Mouse (Mus musculus) forebrain, embryonic 12.5 days (tissue): ENCODE results near the gene Clip3. TPM values are rescaled to one million over a fixed set of nuclear protein-coding genes. Genes with fewer than 3 reads are reported as not detected.
A peak's percentile ranks its signal among the peaks of the same experiment; 100 is the strongest.

Source experiments
- ATAC-seq: fragments of 200-750 bp; cut with Nextera tagmentation; 2 replicates; pipeline ENCODE4 v1.8.0; 2017; ENCODE audit warnings: moderate TSS enrichment; ENCODE audit not compliant: low FRiP score
- H3K27ac ChIP-seq: fragments of 300-500 bp; sonication (generic); 2 replicates; pipeline ENCODE4 v1.5.1; 2016; ENCODE audit warnings: mild to moderate bottlenecking
- H3K27me3 ChIP-seq: fragments of 300-500 bp; sonication (generic); 2 replicates; pipeline ENCODE4 v1.6.1; 2016; ENCODE audit warnings: mild to moderate bottlenecking
- H3K36me3 ChIP-seq: fragments of 300-500 bp; sonication (generic); replicated peaks from 2 replicates; pipeline ENCODE4 v1.6.1; 2016; ENCODE audit warnings: mild to moderate bottlenecking
- H3K4me1 ChIP-seq: fragments of 300-500 bp; sonication (generic); 2 replicates; pipeline ENCODE4 v1.6.1; 2016
- H3K4me2 ChIP-seq: fragments of 300-500 bp; sonication (generic); 2 replicates; pipeline ENCODE4 v1.6.1; 2016; ENCODE audit warnings: mild to moderate bottlenecking, moderate library complexity
- H3K4me3 ChIP-seq: fragments of 300-500 bp; sonication (generic); replicated peaks from 2 replicates; pipeline ENCODE4 v1.5.1; 2016; ENCODE audit warnings: mild to moderate bottlenecking
- H3K9ac ChIP-seq: fragments of 300-500 bp; sonication (generic); 2 replicates; pipeline ENCODE4 v1.6.1; 2016; ENCODE audit warnings: mild to moderate bottlenecking
- H3K9me3 ChIP-seq: fragments of 300-500 bp; sonication (generic); 2 replicates; pipeline ENCODE4 v1.6.1; 2016
- WGBS: fragments of 180-500 bp; shearing (Covaris S2); methylation state at CpG from one replicate; pipeline ENCODE4 v1.1.7; 2016; 5-methylcytosine and 5-hydroxymethylcytosine counted together
- polyA plus RNA-seq: library from polyadenylated mRNA; unstranded; fragments of >200 nt; fragmentation: Nextera tagmentation; extraction: Ambion mirVana; gene quantifications from 2 replicates; pipeline ENCODE4 v1.2.1, GENCODE M21; 2016

The Clip3 gene
- polyA plus RNA-seq, 1 experiment from 2014 or later: 77.2 TPM

DNA sequence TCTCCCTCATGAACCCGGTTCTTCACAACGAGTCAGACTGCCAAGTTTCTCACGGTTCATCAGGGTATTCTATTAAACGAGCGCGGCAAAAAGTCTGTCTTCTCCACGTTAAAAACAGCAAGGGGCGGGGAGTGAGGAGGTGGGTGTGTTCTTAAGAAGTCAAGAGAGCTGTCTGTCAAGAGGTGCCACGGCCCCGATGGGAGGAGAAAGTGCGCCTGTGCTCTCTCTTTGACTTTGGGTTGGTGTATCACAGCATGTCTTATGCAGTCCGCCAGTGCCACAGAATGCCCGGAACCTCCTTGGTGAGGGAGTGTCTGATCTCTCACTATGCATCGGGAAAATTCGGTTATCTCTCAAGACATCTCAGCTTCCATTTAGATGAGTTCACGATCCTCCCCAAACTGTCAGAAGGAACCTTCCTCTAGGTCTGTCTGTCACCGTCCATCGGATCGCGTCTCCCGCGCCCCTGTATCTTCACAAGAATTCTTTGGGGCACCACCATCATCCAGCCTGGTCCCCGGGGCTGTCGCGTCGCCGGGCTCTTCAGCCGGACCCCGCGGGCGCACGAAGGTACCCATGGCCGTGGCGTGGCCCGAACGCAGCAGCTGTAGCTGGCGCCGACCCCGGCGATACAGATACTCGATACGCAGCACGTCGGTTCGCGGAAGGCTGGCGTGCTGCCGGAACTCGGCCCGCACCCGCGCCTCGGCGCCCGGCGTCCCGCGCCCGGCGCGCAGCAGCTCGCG lies 30.2 kb downstream of the Clip3 start, which contains the start of gene E130208F15Rik:
E130208F15Rik (plus strand) TSS at position 202 of the 746 bp plus-strand sequence.
- Histone ChIP-seq H3K27me3 (0 out of 2 replicates have a peak, but pooled peaks cover 5% of the 10 kb centered on the region), H3K9me3 (peaks cover 4% of the 10 kb centered on the region; the same call in 1 of the 2 replicates), H3K36me3 (no peaks in the 10 kb centered on the region), H3K4me1 (peaks cover 17% of the 10 kb centered on the region), H3K4me2 (peak within 1 kb of the TSS; percentile 89), H3K27ac (peak within 1 kb of the TSS; percentile 85), H3K4me3 (peak within 1 kb of the TSS; percentile 78), H3K9ac (peak within 1 kb of the TSS; percentile 83)
- peak; percentile 63 for ATAC-seq
- 1% methylated on average over 63 of the region's 63 CpGs for WGBS

DNA sequence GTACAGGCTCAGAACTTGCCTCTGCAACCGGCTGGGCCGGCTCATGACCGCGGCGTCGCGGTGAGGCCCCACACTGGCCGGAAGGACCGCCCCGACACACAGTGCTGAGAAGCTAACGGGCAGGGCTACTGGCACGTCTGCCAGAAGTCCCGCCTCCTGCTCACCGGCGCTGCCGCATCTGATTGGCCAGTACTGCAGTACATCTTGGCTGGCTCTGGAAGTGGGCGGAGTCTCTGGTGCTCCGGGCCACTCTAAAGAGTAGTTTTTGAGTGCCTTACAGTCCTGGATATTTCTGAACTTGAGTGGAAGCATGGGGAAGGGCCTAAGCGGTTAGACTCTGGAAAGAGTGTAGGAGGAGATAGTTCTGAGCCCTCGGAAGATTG lies 30.7 kb downstream of the Clip3 start:
- Histone ChIP-seq H3K27me3 (peaks cover 8% of the 10 kb centered on the region; the same call in 1 of the 2 replicates), H3K9ac (peak overlapping the region; percentile 83), H3K9me3 (peaks cover 4% of the 10 kb centered on the region; the same call in 1 of the 2 replicates), H3K36me3 (no peaks in the 10 kb centered on the region), H3K27ac (peak overlapping the region; percentile 85), H3K4me1 (peaks cover 17% of the 10 kb centered on the region), H3K4me3 (peak overlapping the region; percentile 78), H3K4me2 (peak overlapping the region; percentile 89)
- peak; percentile 99 for ATAC-seq
- under 1% methylated on average over 20 of the region's 20 CpGs for WGBS

DNA sequence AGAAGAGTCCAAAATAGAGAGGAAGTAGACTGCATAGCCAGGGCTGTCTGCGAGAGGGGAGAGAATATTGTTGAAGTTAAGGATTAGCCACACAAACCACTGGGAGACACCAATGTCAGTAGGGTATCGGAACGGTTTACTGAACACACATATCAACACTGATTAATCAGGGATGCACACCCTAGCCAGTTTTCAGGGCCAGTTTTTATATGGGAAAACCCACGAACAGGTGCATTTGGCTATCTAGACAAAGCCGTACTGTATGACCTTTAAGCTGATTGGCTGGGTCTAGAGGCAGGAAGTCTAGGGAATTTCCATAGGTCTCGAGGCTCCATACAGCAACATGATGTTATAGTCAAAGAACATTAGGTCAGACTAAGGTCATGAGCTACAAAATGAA lies 31.3 kb downstream of the Clip3 start:
- Histone ChIP-seq H3K4me2 (peak overlapping the region; percentile 89), H3K9me3 (peaks cover 4% of the 10 kb centered on the region; the same call in 1 of the 2 replicates), H3K27me3 (peaks cover 10% of the 10 kb centered on the region; the same call in 1 of the 2 replicates), H3K4me1 (peaks cover 17% of the 10 kb centered on the region), H3K9ac (peak overlapping the region; percentile 83), H3K4me3 (peak overlapping the region; percentile 78), H3K36me3 (no peaks in the 10 kb centered on the region), H3K27ac (peak overlapping the region; percentile 85; the same call in 1 of the 2 replicates)
- ATAC-seq: no peak
- 35% methylated on average over 6 of the region's 6 CpGs for WGBS

- peak within 1 kb of the TSS; percentile 78 for H3K4me3 ChIP-seq
- peaks cover 4% of the 10 kb centered on the region; the same call in 1 of the 2 replicates for H3K9me3 ChIP-seq
- H3K27me3 ChIP-seq: peaks cover 14% of the 10 kb centered on the region; the same call in 1 of the 2 replicates
- WGBS: 80% methylated on average over 3 of the region's 3 CpGs
- peaks cover 17% of the 10 kb centered on the region for H3K4me1 ChIP-seq
- H3K36me3 ChIP-seq: no peaks in the 10 kb centered on the region
- ATAC-seq: no peak
- H3K27ac ChIP-seq: peak within 1 kb of the TSS; percentile 85; the same call in 1 of the 2 replicates
- peak within 1 kb of the TSS; percentile 83 for H3K9ac ChIP-seq
- peak within 1 kb of the TSS; percentile 89 for H3K4me2 ChIP-seq
These were observed 32.3 kb downstream of the Clip3 start, which contains the start of gene Sdhaf1 for GRCm38 (mm10) chr7:30323795-30324194. Sdhaf1 (minus strand) TSS chr7:30323895.

DNA sequence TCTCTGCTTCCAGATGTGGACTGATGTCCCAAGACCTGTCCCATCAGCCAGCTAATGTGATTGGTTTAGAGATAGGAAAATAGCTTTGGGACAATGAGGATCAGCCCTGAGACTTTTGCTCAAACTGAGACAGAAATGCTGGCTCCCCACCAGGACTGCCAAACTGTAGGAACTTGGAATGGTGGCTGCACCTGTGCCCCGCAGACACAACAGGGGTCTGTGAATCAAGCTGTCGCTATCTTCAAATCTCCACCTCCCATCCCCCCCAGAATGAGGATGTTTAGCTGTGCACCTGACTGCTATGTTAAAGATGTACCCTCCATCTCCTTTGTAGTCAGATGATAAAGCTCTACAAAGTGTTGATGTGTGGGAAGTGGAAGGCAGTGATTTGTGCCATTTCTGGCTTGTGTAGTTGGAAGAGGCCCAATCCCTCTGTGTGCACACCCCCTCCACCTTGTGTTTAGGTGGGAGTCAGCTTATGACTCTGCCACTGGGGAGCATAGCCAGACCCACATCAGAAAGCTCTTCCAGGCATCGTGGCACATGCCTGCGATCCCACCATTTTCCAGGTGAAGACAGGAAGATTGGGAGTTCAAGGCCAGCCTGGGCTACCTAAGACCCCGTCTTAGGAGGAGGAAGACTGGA lies 32.9 kb downstream of the Clip3 start:
- Histone ChIP-seq H3K27ac (no peak overlapping the region), H3K4me2 (no peak overlapping the region), H3K4me1 (peaks cover 17% of the 10 kb centered on the region), H3K9me3 (peaks cover 4% of the 10 kb centered on the region; the same call in 1 of the 2 replicates), H3K36me3 (no peaks in the 10 kb centered on the region), H3K27me3 (peaks cover 14% of the 10 kb centered on the region; the same call in 1 of the 2 replicates), H3K9ac (no peak overlapping the region), H3K4me3 (no peak overlapping the region)
- no peak for ATAC-seq
- 86% methylated on average over 5 of the region's 5 CpGs for WGBS

- no peak overlapping the region for H3K4me2 ChIP-seq
- H3K4me3 ChIP-seq: no peak overlapping the region
- ATAC-seq: no peak
- H3K9me3 ChIP-seq: peaks cover 4% of the 10 kb centered on the region; the same call in 1 of the 2 replicates
- H3K4me1 ChIP-seq: peaks cover 17% of the 10 kb centered on the region
- no peaks in the 10 kb centered on the region for H3K36me3 ChIP-seq
- peaks cover 14% of the 10 kb centered on the region; the same call in 1 of the 2 replicates for H3K27me3 ChIP-seq
- H3K9ac ChIP-seq: no peak overlapping the region
- no peak overlapping the region for H3K27ac ChIP-seq
- WGBS: 47% methylated on average over 2 of the region's 2 CpGs
These were observed 33.8 kb downstream of the Clip3 start for GRCm38 (mm10) chr7:30325364-30325763.

DNA sequence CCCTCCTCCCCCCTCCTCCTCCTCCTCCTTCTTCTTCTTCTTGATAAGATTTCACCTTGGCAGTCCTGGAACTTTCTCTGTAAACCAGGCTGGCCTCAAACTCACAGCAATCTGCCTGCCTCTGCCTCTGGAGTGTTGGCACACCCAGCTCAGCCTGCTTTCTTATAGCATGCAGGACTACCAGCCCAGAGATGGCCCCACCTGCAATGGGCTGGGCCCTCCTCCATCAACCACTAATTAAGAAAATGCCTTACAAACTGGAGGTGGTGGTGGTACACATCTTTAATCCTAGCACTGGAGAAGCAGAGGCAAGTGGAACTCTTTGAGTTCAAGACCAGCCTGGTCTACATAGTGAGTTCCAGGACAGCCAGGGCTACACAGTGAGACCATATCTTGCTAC lies 34.9 kb downstream of the Clip3 start:
- peaks cover 14% of the 10 kb centered on the region; the same call in 1 of the 2 replicates for H3K27me3 ChIP-seq

DNA sequence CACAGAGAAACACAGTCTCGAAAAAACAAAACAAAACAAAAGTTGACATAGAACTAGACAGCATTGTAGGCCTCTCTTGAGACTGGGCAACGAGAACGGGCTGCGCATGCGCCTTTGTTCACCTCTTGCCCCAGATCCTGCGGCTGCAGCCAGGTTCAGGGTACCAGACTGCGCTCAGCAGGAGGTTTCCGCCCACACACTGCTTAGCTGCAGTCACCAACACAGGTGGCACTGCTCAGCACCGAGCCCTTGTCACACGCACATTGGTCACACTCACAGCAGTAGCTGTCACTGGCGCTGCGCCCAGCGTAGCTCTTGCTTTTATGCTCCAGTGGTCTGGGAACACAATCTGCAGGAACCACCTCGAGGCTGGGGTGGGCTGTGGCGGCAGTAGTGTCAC lies 35.6 kb downstream of the Clip3 start:
- Histone ChIP-seq H3K36me3 (no peaks in the 10 kb centered on the region), H3K4me2 (no peak overlapping the region), H3K9ac (no peak overlapping the region), H3K4me3 (no peak overlapping the region), H3K27me3 (peaks cover 14% of the 10 kb centered on the region; the same call in 1 of the 2 replicates), H3K4me1 (peaks cover 15% of the 10 kb centered on the region), H3K27ac (no peak overlapping the region), H3K9me3 (peaks cover 4% of the 10 kb centered on the region; the same call in 1 of the 2 replicates)
- ATAC-seq: no peak
- 70% methylated on average over 15 of the region's 15 CpGs for WGBS

More for the DNA sequence above, 34.9 kb downstream of the Clip3 start:
- ATAC-seq: no peak
- H3K4me3 ChIP-seq: no peak overlapping the region
- no peak overlapping the region for H3K27ac ChIP-seq
- H3K4me2 ChIP-seq: no peak overlapping the region
- no peaks in the 10 kb centered on the region for H3K36me3 ChIP-seq
- peaks cover 10% of the 10 kb centered on the region for H3K4me1 ChIP-seq
- H3K9me3 ChIP-seq: peaks cover 4% of the 10 kb centered on the region; the same call in 1 of the 2 replicates
- no peak overlapping the region for H3K9ac ChIP-seq

GRCm38 (mm10) chr7:30328379-30328778 lies 36.9 kb downstream of the Clip3 start:
- 55% methylated on average over 10 of the region's 10 CpGs for WGBS
- peaks cover 21% of the 10 kb centered on the region for H3K27me3 ChIP-seq
- no peak overlapping the region for H3K27ac ChIP-seq
- H3K4me2 ChIP-seq: no peak overlapping the region
- no peak overlapping the region for H3K9ac ChIP-seq
- no peak overlapping the region for H3K4me3 ChIP-seq
- H3K36me3 ChIP-seq: no peaks in the 10 kb centered on the region
- peaks cover 4% of the 10 kb centered on the region; the same call in 1 of the 2 replicates for H3K9me3 ChIP-seq
- H3K4me1 ChIP-seq: peaks cover 16% of the 10 kb centered on the region
- ATAC-seq: no peak

- Histone ChIP-seq H3K27ac (no peak overlapping the region), H3K9ac (no peak overlapping the region), H3K27me3 (peaks cover 43% of the 10 kb centered on the region), H3K9me3 (no peaks in the 10 kb centered on the region), H3K4me1 (peaks cover 23% of the 10 kb centered on the region), H3K4me3 (no peak overlapping the region), H3K4me2 (peak overlapping the region; percentile 34), H3K36me3 (no peaks in the 10 kb centered on the region)
- 5% methylated on average over 13 of the region's 13 CpGs for WGBS
- peak; percentile 92 for ATAC-seq
These were observed 40.4 kb downstream of the Clip3 start for GRCm38 (mm10) chr7:30331887-30332286.

GRCm38 (mm10) chr7:30332622-30333259 lies 41.2 kb downstream of the Clip3 start:
- no peaks in the 10 kb centered on the region for H3K9me3 ChIP-seq
- H3K4me1 ChIP-seq: peaks cover 23% of the 10 kb centered on the region
- H3K9ac ChIP-seq: no peak overlapping the region
- 68% methylated on average over 18 of the region's 18 CpGs for WGBS
- H3K36me3 ChIP-seq: no peaks in the 10 kb centered on the region
- ATAC-seq: no peak
- H3K27ac ChIP-seq: no peak overlapping the region
- H3K4me2 ChIP-seq: peak overlapping the region; percentile 34; the same call in 1 of the 2 replicates
- H3K4me3 ChIP-seq: no peak overlapping the region
- H3K27me3 ChIP-seq: peaks cover 39% of the 10 kb centered on the region

- Histone ChIP-seq H3K4me1 (peaks cover 23% of the 10 kb centered on the region), H3K9ac (no peak overlapping the region), H3K4me3 (no peak overlapping the region), H3K36me3 (no peaks in the 10 kb centered on the region), H3K27ac (0 out of 2 replicates have a peak overlapping the region, but pooled peaks have one; percentile 19), H3K9me3 (no peaks in the 10 kb centered on the region), H3K4me2 (no peak overlapping the region), H3K27me3 (peaks cover 36% of the 10 kb centered on the region)
- ATAC-seq: no peak; the same call in 1 of the 2 replicates
- WGBS: 56% methylated on average over 4 of the region's 4 CpGs
These were observed 41.9 kb downstream of the Clip3 start for GRCm38 (mm10) chr7:30333436-30333835.
